Mouse (Mus musculus) megakaryocyte, embryonic 14.5 days (primary cell): Measurements from ENCODE around the gene Phf12. TPM values are rescaled to one million over a fixed set of nuclear protein-coding genes. Genes with fewer than 3 reads are reported as not detected.

Source experiments
- H3K27me3 ChIP-seq: replicated peaks from 2 replicates; pipeline ENCODE3; 2012; ENCODE audit warnings: inconsistent platforms
- H3K36me3 ChIP-seq: replicated peaks from 2 replicates; pipeline ENCODE3; 2012; ENCODE audit warnings: low read length, inconsistent platforms, mixed read lengths
- H3K4me1 ChIP-seq: 2 replicates; pipeline ENCODE4 v1.6.1; 2012; ENCODE audit warnings: inconsistent platforms
- H3K4me3 ChIP-seq: replicated peaks from 2 replicates; pipeline ENCODE3; 2012; ENCODE audit warnings: moderate library complexity, mild to moderate bottlenecking, inconsistent platforms
- H3K9me3 ChIP-seq: 2 replicates; pipeline ENCODE4 v1.6.1; 2012; ENCODE audit warnings: inconsistent platforms
- FLI1 ChIP-seq: IDR thresholded peaks from 2 replicates; pipeline ENCODE4 v1.6.1; 2012; ENCODE audit warnings: low read length, inconsistent platforms, mixed read lengths
- GATA1 ChIP-seq: IDR thresholded peaks from 3 replicates; pipeline ENCODE4 v1.6.1; 2012; ENCODE audit warnings: mixed read lengths, low read length, inconsistent platforms, borderline replicate concordance
- polyA plus RNA-seq: library from polyadenylated mRNA; stranded (reverse); fragments of >175 nt; gene quantifications from 2 replicates; pipeline ENCODE4 v1.2.3, GENCODE M21; 2012; ENCODE audit warnings: low replicate concordance; ENCODE audit not compliant: insufficient read depth

The Phf12 gene
- polyA plus RNA-seq, 1 experiment: 75.4 TPM

GRCm38 (mm10) chr11:77956428-77956827 lies 26.1 kb upstream of the Phf12 start:
- H3K4me1 ChIP-seq: no peaks in the 10 kb centered on the region; the same call in 1 of the 2 replicates
- TF ChIP-seq FLI1 (no peak), GATA1 (no peak)
- peaks cover 10% of the 10 kb centered on the region for H3K9me3 ChIP-seq
- H3K36me3 ChIP-seq: no peaks in the 10 kb centered on the region
- peaks cover 91% of the 10 kb centered on the region for H3K27me3 ChIP-seq
- H3K4me3 ChIP-seq: no peak overlapping the region

GRCm38 (mm10) chr11:77958268-77958667 lies 24.3 kb upstream of the Phf12 start:
- peaks cover 97% of the 10 kb centered on the region for H3K27me3 ChIP-seq
- H3K9me3 ChIP-seq: peaks cover 10% of the 10 kb centered on the region
- TF ChIP-seq GATA1 (no peak), FLI1 (no peak)
- no peaks in the 10 kb centered on the region; the same call in 1 of the 2 replicates for H3K4me1 ChIP-seq
- no peaks in the 10 kb centered on the region for H3K36me3 ChIP-seq
- no peak overlapping the region for H3K4me3 ChIP-seq

GRCm38 (mm10) chr11:77958932-77959331 lies 23.6 kb upstream of the Phf12 start:
- TF ChIP-seq FLI1 (no peak), GATA1 (no peak)

DNA sequence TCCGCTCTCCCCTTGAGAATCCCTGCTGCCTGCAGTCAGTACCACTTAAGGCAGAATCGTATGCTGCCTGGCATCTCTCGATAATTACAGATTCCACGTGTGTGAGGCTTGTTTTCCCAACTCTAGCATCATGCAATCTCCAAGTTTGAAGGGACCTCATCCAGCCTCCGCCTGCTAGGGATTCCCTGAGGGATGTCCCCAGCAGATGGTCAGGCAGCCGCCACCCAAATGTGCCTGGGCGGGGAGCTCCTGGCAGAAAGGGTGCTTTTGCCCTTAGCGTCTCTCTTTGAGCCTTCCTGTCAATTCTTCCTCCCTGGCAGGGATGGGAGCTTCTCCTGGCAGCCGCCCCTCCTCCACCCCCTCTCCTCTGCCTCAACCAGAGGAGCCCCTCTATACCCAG lies 22.4 kb upstream of the Phf12 start:
- no peaks in the 10 kb centered on the region for H3K36me3 ChIP-seq
- TF ChIP-seq FLI1 (no peak), GATA1 (no peak)
- H3K4me1 ChIP-seq: peaks cover 10% of the 10 kb centered on the region
- H3K27me3 ChIP-seq: peaks cover 83% of the 10 kb centered on the region
- no peaks in the 10 kb centered on the region for H3K9me3 ChIP-seq
- no peak overlapping the region for H3K4me3 ChIP-seq

More at GRCm38 (mm10) chr11:77958932-77959331, 23.6 kb upstream of the Phf12 start:
- Histone ChIP-seq H3K4me1 (no peaks in the 10 kb centered on the region; the same call in 1 of the 2 replicates), H3K4me3 (no peak overlapping the region), H3K9me3 (peaks cover 7% of the 10 kb centered on the region), H3K27me3 (peaks cover 90% of the 10 kb centered on the region), H3K36me3 (no peaks in the 10 kb centered on the region)

GRCm38 (mm10) chr11:77960898-77961297 lies 21.7 kb upstream of the Phf12 start:
- Histone ChIP-seq H3K27me3 (peaks cover 83% of the 10 kb centered on the region), H3K4me3 (no peak overlapping the region), H3K36me3 (no peaks in the 10 kb centered on the region), H3K4me1 (peaks cover 10% of the 10 kb centered on the region), H3K9me3 (no peaks in the 10 kb centered on the region)
- TF ChIP-seq GATA1 (no peak), FLI1 (no peak)

DNA sequence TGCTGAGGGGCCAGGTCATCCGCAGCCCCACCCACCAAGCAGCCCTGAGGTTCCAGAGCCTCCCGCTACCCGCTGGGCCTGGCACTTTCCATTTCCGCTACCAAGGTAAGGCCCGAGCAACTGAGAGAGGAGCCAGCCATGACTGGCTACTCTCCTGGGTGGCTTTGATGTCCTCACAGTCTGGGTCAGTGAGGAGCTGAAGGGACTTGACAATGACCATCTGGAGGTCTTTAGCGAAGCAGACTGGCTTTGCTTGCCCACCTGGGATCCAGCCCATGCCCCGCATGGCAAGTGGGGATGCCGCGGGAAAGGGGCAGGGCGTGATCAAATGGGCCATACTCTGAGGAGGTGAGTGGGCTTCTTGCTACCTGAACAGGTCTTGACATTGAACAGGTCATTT lies 19.6 kb upstream of the Phf12 start:
- Histone ChIP-seq H3K9me3 (no peaks in the 10 kb centered on the region), H3K4me3 (no peak overlapping the region), H3K36me3 (no peaks in the 10 kb centered on the region), H3K27me3 (peaks cover 70% of the 10 kb centered on the region), H3K4me1 (peaks cover 10% of the 10 kb centered on the region)
- TF ChIP-seq GATA1: no peak
- TF ChIP-seq FLI1: no peak

- Histone ChIP-seq H3K4me3 (no peak overlapping the region), H3K36me3 (no peaks in the 10 kb centered on the region), H3K4me1 (peaks cover 10% of the 10 kb centered on the region), H3K27me3 (peaks cover 64% of the 10 kb centered on the region), H3K9me3 (no peaks in the 10 kb centered on the region)
- TF ChIP-seq GATA1: no peak
- no peak for TF ChIP-seq FLI1
Observed at GRCm38 (mm10) chr11:77964415-77965095, 18.0 kb upstream of the Phf12 start.

- Histone ChIP-seq H3K27me3 (peaks cover 62% of the 10 kb centered on the region), H3K9me3 (peaks cover 4% of the 10 kb centered on the region)
Observed at GRCm38 (mm10) chr11:77965101-77966036, 17.2 kb upstream of the Phf12 start.

DNA sequence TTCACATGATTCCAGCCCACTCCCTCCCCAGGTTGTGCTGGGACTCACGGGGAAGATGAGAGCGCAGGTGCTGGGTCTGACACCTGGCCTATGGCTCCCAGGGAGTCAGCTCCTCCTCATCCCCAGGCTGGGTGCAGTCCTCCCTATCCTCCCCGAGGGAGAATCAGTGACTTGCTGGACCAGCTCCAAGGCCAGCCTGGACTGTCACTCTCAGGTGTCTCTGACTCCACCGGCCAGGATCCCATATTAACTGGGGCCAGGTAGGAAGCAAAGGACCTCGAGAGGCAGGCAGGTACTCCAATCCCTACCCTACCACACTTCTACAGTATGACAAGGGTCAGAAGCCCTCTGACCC lies 16.5 kb upstream of the Phf12 start:
- Histone ChIP-seq H3K4me3 (no peak overlapping the region), H3K9me3 (peaks cover 4% of the 10 kb centered on the region), H3K36me3 (no peaks in the 10 kb centered on the region), H3K27me3 (peaks cover 60% of the 10 kb centered on the region), H3K4me1 (peaks cover 10% of the 10 kb centered on the region)
- TF ChIP-seq GATA1: no peak
- no peak for TF ChIP-seq FLI1

More at GRCm38 (mm10) chr11:77965101-77966036, 17.2 kb upstream of the Phf12 start:
- H3K4me1 ChIP-seq: peaks cover 10% of the 10 kb centered on the region
- no peak overlapping the region for H3K4me3 ChIP-seq
- H3K36me3 ChIP-seq: no peaks in the 10 kb centered on the region
- TF ChIP-seq FLI1 (no peak), GATA1 (no peak)

- Histone ChIP-seq H3K36me3 (no peaks in the 10 kb centered on the region), H3K9me3 (peaks cover 4% of the 10 kb centered on the region), H3K27me3 (peaks cover 59% of the 10 kb centered on the region), H3K4me1 (peaks cover 10% of the 10 kb centered on the region), H3K4me3 (no peak overlapping the region)
- no peak for TF ChIP-seq GATA1
- TF ChIP-seq FLI1: no peak
Observed at GRCm38 (mm10) chr11:77967114-77967513, 15.4 kb upstream of the Phf12 start.

- no peak overlapping the region for H3K4me3 ChIP-seq
- peaks cover 10% of the 10 kb centered on the region for H3K4me1 ChIP-seq
- H3K9me3 ChIP-seq: peaks cover 4% of the 10 kb centered on the region
- TF ChIP-seq FLI1 (no peak), GATA1 (no peak)
- H3K27me3 ChIP-seq: peaks cover 65% of the 10 kb centered on the region
- H3K36me3 ChIP-seq: no peaks in the 10 kb centered on the region
Observed at GRCm38 (mm10) chr11:77968786-77969185, 13.8 kb upstream of the Phf12 start.
